Mouse (Mus musculus): ENCODE measurements around the gene Rpp14. TPM values are rescaled to one million over a fixed set of nuclear protein-coding genes. Genes with fewer than 3 reads are reported as not detected.
A peak's percentile ranks its signal among the peaks of the same experiment; 100 is the strongest.
"Not testable (repeated sequence)": the region's sequence is repeated elsewhere in the genome, so short reads cannot be mapped to it uniquely, and the experiment has no call there.

Gene Rpp14
- total RNA-seq, 2 experiments from 2014 or later: 31.0 to 38.3 TPM

DNA sequence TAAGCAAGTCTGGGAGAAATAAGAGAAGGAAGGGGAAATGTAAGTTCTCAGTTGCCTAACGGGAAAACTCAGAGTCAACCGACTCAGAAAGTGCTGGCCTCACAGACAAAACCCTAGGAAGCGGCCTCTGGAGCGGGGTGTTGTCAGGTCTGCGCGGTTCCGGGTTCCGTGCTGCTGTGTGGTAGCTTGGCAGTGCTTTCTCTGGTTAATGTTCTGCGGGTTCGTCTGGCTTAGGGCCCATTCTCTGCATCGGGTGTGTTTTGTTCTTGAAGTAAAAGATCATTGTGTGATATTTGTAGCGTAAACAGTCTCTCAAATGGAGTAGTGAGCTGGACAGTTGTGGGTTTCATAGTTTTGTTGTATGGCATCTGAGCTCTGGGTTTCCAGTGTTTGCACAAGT, 22.5 kb downstream of the Rpp14 start:
- intact Hi-C loops (cut with DNase I): no loop called here
- DNase-seq (ENCODE audit: low spot score in 2 of 2): no peak

DNA sequence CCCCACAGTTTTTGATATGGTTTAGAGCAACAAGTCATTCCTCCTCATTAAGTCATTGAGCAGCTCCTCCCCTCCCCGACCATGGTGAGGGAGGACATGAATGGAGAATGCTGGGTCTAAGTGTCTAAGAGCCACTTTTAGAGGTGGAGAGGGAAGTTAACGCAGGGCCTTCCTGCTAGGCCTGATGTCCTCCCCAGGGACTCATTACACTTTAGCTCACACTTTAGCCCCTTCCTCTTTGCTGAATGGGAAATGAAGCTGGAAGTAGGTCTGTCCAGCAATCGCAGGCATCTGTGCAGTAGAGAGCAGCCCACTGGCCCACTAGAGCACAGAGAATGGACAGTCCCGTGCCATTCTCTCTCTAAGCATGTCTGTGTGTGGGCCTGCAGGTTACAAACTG, 27.9 kb downstream of the Rpp14 start:
- intact Hi-C loops (cut with DNase I): no loop called here
- DNase-seq (ENCODE audit: low spot score in 2 of 2): no peak

DNA sequence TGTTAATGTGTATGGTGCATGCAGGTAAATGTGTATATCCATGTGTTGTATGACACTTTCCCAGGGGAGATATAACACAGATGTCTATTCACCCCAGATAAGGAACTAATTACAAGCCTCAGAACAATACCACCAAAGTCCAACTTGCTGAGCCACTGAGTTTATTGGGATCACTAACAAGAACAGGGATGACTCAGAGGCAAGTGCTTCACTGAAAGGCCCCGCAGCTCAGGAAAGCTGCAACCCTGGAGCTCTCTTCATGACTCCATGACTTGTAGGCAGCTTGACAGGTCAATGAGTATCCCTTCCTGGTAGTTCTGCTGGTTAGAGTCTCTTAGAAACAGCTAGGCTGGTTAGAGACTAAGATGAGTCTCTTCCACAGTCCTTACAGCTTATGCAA, 28.8 kb downstream of the Rpp14 start:
- no peak for DNase-seq (ENCODE audit: low spot score in 2 of 2)
- intact Hi-C loops (cut with DNase I): no loop called here

DNA sequence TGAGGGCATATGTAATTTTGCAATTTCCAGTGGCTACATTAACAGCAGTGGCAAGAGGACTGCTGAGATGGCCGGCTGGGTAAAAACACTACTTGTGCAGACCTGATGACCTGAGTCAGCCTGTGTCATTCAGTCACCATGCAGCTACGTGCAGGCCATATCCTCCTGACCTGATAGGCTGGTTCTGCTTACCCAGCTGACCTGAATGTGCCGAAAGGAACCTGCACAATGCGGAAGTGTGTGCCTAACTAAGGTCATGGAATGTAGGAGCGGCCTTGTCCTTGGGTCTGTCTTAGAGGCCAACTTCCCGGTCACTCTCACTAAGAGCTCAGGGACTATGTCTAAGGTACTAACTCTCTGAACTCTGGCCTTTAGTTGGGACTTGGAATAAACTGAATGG, 31.4 kb downstream of the Rpp14 start:
- DNase-seq (ENCODE audit: low spot score in 2 of 2): no peak
- intact Hi-C loops (cut with DNase I): no loop called here

DNA sequence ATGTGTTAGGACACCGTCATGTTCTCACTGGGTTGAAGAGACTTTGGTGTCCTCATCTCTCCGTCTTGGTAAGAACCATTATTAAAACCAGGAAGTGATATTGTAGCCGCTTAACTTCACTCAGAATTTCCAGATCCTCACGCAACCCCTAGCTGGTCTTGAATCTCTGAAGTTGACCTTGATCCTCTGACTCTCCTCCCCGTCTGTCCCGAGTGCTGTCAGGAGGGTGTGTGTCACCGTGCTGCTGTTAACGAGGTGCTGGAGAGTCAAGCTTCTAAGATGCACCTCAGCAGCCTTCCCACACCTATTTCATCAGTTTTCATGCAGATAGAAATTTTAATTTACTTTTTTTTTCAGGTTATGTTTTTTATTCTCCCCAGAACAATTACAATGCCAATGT, 31.9 kb downstream of the Rpp14 start:
- intact Hi-C loops (cut with DNase I): no loop called here
- DNase-seq (ENCODE audit: low spot score in 2 of 2): no peak

DNA sequence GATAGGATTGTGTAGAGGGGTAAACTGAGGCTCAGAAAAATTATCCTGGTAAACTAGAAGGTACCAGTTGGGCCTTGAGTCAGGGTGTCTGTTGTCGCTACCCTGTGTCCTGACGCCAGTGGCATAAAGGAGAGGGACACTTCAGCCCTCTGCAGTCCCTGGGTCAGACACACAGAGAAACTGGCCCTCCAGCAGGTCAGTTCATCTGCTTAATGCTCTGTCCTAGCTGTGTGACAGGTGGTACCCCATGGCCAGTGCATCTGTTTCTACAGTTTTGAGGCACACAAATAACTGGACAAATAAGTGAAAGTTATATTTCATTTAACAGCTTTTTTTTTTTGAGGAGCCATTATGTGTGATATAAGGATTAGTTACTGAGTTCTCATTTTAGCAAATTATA, 33.4 kb downstream of the Rpp14 start:
- intact Hi-C loops (cut with DNase I): no loop called here

DNA sequence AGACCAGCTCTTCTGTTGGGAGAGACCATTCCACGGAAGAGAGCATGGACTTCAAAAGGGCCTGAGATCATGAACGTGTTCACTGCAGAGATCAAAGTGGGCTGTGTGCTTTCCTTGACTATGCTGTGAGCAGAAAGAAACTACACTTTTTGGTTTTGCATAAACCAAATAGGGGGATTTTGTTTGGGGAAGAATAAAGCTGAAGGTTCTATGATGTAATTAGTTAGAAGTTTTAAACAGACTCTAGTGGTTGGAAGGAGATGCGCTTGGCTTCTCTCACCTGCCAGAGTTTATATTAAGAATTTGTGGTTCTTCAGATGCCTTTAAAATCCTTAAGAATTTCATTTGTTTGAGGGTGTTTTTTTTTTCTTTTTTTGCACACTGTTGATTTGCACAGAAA, 34.1 kb downstream of the Rpp14 start:
- intact Hi-C loops (cut with DNase I): no loop called here
- no peak for DNase-seq (ENCODE audit: low spot score in 2 of 2)

More for the DNA sequence above, 33.4 kb downstream of the Rpp14 start:
- DNase-seq (ENCODE audit: low spot score in 2 of 2): no peak

DNA sequence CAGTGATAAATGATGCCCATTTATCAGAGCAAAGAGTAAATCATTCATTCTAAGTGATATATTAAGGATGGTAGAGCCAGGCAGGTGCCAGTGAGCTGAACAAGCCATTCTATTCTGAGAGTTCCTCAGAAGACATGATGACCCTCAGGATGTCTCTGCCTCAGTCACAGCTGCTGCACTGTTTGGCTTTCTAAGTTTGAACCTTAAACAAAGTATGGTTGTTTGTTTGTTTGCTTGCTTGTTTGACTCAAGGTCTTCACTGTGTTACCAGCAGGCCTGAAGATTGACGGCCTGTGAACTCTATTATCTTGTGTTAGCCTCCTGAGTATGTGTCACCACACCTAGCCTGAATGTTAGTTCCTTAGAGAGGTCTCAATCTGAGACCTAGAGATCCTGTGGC, 34.6 kb downstream of the Rpp14 start:
- DNase-seq (ENCODE audit: low spot score in 2 of 2): no peak
- intact Hi-C loops (cut with DNase I): no loop called here

DNA sequence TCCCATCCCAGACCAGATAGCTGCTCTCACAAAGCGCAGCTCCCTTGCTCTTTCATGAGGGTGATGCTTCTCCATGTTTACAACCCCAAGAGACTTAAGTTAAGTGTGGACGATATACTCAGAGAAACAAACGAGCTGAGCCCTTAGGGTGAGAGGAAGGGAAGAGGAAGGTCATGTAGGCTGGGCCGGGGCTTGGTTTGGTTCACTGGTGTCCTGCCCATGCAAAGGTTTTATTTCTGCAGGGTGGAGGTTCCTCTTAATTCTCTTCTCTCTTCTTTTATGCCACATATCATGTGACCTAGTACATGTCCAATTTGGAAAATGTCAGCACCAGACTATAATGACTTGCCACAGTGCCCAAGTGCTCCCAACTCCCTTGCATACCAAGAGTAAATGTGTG, 35.6 kb downstream of the Rpp14 start:
- intact Hi-C loops (cut with DNase I): no loop called here

DNA sequence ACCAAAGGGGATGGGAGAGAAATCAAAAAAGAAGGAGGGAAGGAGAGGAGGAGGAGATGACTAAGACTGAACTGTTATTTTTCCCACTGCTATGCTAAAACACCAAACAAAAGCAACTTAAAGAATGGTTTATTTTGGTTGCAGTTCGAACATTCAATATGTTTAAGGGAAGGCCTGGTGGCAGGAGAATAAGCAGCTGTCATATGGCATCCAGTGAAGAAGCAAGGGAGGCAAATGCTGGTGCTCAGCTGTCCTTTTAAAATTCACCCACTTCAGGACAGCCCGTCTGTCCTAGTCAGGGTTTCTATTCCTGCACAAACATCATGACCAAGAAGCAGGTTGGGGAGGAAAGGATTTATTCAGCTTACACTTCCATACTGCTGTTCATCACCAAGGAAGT, 37.2 kb downstream of the Rpp14 start:
- intact Hi-C loops (cut with DNase I): no loop called here
- no peak for DNase-seq (ENCODE audit: low spot score in 2 of 2)

More for the DNA sequence above, 35.6 kb downstream of the Rpp14 start:
- no peak for DNase-seq (ENCODE audit: low spot score in 2 of 2)

DNA sequence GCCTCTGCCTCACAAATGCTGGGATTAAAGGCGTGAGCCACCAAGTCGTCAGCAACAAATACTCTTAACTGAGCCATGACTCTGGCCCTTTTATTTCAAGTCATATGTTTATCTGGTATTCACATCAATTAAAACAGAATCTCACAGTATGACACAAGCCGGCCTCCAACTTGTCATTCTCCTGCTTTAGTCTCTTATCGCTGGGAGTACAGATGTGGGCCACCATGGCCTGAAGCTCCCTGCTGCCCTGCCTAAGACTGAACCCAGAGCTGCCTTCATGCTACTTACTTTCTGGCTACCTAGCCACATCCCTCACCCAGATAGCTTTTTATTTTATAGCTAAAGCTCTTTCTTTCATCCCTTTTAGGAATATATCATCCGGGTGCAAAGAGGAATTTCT, 39.3 kb downstream of the Rpp14 start:
- DNase-seq (ENCODE audit: low spot score in 2 of 2): no peak
- intact Hi-C loops (cut with DNase I): no loop called here

DNA sequence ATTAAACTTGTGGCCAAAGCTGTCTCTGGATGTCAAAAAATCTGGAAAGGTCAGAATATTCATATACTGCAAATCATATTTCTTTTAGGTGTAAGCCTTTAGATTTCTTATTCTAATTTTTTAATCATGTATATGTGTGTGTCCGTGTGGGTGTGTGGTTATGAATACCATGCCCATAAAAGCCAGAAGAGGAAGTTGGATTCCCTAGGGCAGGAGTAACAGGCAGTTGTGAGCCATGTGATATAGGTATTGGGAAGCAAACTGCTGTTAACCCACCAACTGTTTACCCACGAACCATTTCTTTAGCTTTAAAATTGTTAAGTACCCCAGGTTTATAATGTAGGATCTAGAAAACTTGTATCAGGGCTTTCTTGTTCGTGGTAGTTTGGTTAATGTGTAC, 39.7 kb downstream of the Rpp14 start:
- no peak for DNase-seq (ENCODE audit: low spot score in 2 of 2)
- intact Hi-C loops (cut with DNase I): no loop called here

DNA sequence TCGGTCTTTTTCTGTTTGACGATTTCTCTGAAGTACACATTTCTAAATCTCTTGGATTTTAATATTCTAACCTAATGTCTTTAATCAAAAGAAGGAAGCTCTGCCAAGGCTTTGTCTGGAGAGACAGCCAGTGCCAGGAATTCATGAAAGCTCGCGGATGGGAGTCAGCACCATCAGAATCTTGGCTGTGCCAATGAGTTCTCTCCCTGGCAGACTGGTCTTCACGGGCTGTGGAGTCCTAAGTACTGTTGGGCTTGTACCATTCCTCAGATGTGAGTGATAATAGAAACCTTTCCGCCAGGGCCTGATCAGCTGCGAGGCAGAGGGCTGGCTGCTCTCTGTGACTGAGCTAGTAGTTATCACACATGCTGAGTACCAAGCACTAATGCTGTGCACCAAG, 43.0 kb downstream of the Rpp14 start:
- intact Hi-C loops (cut with DNase I): no loop called here
- no peak for DNase-seq (ENCODE audit: low spot score in 2 of 2)

DNA sequence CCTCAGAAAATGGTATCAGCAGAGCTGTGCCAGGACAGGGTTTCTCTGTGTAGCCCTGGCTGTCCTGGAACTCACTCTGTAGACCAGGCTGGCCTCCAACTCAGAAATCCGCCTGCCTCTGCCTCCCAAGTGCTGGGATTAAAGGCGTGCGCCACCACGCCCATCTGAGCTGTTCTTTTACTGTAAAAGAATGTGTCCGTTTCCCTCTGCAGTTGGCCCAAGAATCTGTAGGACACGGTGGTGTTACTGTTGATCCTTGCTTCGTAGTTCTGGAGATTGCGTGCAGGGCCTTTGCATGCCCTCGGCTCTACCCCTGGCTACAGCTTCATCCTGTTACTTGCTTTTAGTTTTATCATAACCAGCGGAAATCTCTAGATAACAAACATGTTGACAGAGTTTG, 43.4 kb downstream of the Rpp14 start:
- DNase-seq (ENCODE audit: low spot score in 2 of 2); intact Hi-C loops (cut with DNase I): not testable (repeated sequence)

DNA sequence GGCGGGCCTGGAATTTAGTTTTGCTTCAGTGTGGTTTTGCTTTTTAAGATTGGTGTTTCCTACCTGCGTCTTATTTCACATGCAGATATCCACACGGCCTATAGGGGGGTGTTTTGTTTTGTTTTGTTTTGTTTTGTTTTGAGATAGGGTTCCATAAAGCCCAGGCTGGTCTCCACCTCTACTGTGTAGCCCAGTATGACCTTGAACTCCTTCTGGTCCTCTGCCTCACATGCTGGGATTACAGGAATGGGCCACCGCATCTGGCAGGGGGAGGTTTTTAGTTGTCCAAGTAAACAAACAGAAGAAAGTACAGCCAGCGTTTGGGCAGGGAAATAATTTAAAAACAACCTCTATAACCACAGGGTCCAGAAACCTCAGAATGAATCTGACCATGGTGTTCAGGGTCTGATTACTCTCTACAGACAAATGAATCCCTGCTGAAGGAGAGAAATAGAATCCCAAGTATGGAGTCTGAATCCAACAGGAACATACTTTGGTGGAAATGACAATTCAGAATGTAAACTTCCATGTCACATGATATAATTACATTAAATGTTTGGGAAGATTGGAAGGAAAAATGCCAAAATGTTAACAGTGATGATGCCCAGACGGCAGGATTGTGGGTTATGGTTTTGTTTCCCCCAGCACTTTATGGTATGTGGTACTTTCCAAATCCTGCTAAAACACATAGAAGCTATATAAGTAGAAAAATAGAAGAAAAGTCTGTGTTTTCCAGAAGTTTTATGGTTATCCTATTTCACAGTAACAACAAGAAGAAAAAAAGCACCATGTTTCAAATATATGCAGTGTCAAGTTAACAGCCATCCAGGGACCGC, 44.1 kb downstream of the Rpp14 start:
- intact Hi-C loops (cut with DNase I): no loop called here
- DNase-seq (ENCODE audit: low spot score in 2 of 2): no peak

DNA sequence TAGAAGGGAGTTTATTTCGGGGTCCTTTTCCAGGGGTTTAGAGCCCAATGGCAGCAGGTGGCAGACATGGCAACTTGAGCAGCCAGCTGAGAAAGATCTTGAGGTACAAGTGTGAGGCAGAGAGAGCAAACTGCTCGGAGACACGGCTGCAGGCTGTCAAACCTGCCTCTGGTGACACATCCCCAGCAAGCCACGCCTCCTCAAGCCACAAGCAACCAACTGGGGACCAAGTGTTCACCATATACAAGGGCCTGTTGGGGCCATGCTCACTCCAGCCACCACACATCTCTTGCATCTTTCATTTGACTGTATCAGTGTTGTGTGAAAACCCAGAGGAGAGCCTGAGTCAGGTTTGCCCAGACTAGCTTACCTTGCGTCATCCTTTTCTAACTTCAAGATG, 47.8 kb downstream of the Rpp14 start:
- intact Hi-C loops (cut with DNase I): no loop called here
- no peak for DNase-seq (ENCODE audit: low spot score in 2 of 2)

DNA sequence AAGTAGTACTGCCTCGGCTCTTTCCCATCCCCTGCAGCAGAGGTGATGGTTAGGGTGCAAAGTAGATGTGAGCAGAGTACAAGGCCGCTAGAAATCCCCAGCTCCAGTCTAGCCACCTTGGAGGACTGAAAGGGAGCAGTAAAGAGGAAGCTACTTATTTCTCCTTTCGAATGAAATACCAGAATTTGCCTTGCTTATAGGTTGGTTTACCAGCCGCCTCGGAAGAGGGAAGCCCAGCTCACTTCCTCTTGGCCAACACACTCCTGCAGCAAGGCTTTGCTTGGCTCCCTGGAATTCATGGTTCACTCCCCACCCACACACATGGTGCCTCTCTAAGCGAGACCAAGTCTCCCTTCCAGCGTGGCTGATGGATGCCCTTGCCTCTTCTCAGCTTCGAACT, 52.6 kb downstream of the Rpp14 start:
- DNase-seq (ENCODE audit: low spot score in 2 of 2): no peak
- intact Hi-C loops (cut with DNase I): no loop called here

DNA sequence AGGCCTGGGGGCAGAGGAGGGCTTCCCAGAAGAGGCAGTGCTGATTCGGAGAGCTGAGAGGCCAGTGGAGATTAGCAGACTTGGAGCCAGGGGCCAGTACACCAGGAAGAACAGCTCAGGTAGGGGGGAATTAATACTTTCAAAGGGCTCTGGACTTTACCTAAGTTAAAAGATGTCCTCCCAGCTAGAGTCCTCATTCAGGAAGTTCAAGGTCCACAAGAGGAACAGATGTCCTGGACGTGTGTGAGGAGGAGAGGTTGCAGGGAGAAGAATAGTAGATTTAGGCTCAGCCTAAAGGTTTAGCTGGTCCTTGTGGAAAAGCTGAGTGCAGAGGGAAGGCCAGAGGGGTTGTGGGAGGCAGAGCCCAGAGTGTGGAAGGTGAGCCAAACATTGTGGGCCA, 54.1 kb downstream of the Rpp14 start:
- DNase-seq (ENCODE audit: low spot score in 2 of 2): no peak

DNA sequence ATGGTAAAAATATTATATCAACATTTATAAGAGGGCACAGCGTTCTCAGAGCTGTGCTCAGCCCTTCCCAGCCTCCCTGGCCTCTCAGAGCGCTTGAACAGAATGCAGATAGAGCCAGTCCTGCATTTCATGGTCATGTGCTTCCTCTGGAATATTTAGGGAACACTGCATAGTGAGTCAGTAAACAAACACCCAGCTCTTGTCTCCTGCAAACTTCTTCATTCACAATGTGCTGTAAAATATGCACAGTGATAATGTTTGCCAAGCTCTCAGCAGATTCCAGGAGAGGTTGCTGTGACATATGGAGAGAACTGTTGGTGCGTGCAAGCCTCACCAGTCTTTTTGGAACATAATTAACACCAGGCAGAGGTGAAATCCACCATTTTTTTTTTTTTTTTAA, 55.0 kb downstream of the Rpp14 start:
- intact Hi-C loops (cut with DNase I): loop anchor here (5.0 kb wide), 1 partner anchor 38 kb away; the partner anchor contains the start of gene Pxk
- peak; percentile 34 to 45 for DNase-seq (ENCODE audit: low spot score in 2 of 2)

More for the DNA sequence above, 54.1 kb downstream of the Rpp14 start:
- intact Hi-C loops (cut with DNase I): no loop called here

DNA sequence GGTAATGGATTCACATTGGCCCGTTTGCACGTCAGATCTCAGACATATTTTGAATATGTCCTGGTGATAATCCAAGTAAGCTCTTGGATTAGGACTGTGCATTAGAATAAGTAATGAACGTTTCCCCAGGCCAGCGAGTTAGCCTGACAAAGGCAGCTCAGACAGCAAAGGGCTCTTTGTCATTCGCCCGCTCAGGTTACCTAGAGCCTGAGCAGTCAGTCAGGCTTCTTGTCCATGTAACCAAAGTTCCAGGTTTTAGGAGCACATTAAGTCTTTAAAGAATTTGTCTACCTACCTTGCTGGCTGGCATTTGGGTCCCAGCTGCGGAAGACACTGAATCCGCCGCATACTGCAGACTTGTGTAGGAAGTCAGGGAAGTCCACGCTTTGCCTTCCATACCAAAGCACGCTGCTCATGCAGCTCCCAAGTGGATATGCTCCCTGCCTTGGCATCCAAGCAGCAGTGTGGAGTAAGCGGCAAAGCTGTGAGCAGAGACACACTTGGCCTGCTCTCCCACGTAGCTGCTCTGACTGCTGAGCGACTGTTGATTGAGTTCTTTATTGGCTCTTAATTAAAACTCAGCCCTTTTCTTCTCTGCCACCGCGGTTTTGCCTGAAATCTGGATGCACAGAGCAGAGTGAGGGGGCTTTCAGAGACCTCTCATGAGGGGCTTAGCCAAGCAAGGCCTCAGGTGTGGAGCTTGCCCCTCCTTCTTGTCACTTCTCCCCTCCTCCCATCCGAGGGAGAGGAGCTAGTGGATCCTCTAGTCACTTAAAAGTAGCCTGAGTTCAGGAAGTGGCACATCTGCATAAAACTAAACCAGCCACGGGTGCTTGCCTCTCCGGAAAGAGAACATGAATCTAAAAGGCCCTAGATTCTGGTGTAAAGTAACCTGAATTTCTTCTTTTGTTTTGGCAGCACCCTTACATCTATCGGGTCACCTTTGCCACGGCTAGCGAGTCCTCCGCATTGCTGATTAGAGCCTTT, 59.9 kb downstream of the Rpp14 start:
- DNase-seq (ENCODE audit: low spot score in 2 of 2): no peak
- intact Hi-C loops (cut with DNase I): loop anchor here (5.0 kb wide), 1 partner anchor 43 kb away; the partner anchor contains the start of gene Pxk

DNA sequence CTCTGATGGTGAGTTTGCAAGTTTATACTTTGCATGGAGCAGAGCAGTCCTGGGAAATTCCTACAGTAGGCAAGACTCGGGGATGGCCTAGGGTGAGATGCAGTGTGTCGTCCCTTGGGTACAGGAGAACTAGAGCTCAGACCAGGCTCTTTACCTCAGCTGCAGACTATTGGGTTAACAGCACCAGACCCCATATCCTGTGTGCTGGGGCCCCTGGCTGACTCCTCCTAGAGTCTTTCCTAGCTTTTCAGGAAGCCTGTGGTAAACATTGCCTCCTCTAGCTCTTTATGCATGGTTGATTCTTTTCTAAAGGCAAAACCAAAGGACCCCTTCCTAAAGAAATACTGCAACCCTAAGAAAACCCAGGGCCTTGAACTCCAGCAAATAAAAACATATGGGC, 61.0 kb downstream of the Rpp14 start:
- intact Hi-C loops (cut with DNase I): no loop called here

More for the DNA sequence above, 61.0 kb downstream of the Rpp14 start:
- DNase-seq (ENCODE audit: low spot score in 2 of 2): no peak
